Mouse (Mus musculus) urinary bladder, postnatal 36 days (tissue): ENCODE data around the gene Gm43191.
A peak's percentile ranks its signal among the peaks of the same experiment; 100 is the strongest.
"Not testable (repeated sequence)": the region's sequence is repeated elsewhere in the genome, so short reads cannot be mapped to it uniquely, and the experiment has no call there.

ENCODE experiments used
- DNase-seq, 2 experiments: peaks; one replicate each; pipeline ENCODE4 v3.0.0; 2022; ENCODE audit warnings: low spot score in 2 of 2, mixed read lengths in 1 of 2

The Gm43191 gene

GRCm38 (mm10) chr3:116661870-116662414, 19.1 kb downstream of the Gm43191 start:
- peak in 1 of 2 experiments; percentile 26 for DNase-seq

GRCm38 (mm10) chr3:116661288-116661869, 19.7 kb downstream of the Gm43191 start:
- DNase-seq, result peak in 1 of 2 experiments; percentile 18

- no peak for DNase-seq
Observed at GRCm38 (mm10) chr3:116659856-116660430, 21.1 kb downstream of the Gm43191 start.

- no peak for DNase-seq
Observed at GRCm38 (mm10) chr3:116658928-116659565, 22.0 kb downstream of the Gm43191 start.

- DNase-seq, result no peak
Observed at GRCm38 (mm10) chr3:116656184-116656965, 24.7 kb downstream of the Gm43191 start.

- not testable (repeated sequence) for DNase-seq
Observed at GRCm38 (mm10) chr3:116654051-116654450, 27.0 kb downstream of the Gm43191 start.

- DNase-seq, result no peak
Observed at GRCm38 (mm10) chr3:116653278-116653945, 27.6 kb downstream of the Gm43191 start.

GRCm38 (mm10) chr3:116652033-116652446, 29.0 kb downstream of the Gm43191 start:
- no peak for DNase-seq

GRCm38 (mm10) chr3:116650698-116651097, 30.4 kb downstream of the Gm43191 start:
- DNase-seq, result no peak

GRCm38 (mm10) chr3:116648805-116649204, 32.3 kb downstream of the Gm43191 start:
- no peak for DNase-seq

GRCm38 (mm10) chr3:116646387-116646786, 34.7 kb downstream of the Gm43191 start:
- DNase-seq, result no peak

- DNase-seq, result no peak
Observed at GRCm38 (mm10) chr3:116642373-116642772, 38.7 kb downstream of the Gm43191 start.

GRCm38 (mm10) chr3:116641811-116642371, 39.2 kb downstream of the Gm43191 start:
- no peak for DNase-seq

GRCm38 (mm10) chr3:116640024-116640423, 41.0 kb downstream of the Gm43191 start:
- DNase-seq, result no peak

- no peak for DNase-seq
Observed at GRCm38 (mm10) chr3:116638572-116638971, 42.5 kb downstream of the Gm43191 start.

GRCm38 (mm10) chr3:116637693-116638476, 43.2 kb downstream of the Gm43191 start:
- no peak for DNase-seq

GRCm38 (mm10) chr3:116635799-116636198, 45.3 kb downstream of the Gm43191 start:
- no peak for DNase-seq

GRCm38 (mm10) chr3:116634853-116635252, 46.2 kb downstream of the Gm43191 start:
- DNase-seq, result no peak

GRCm38 (mm10) chr3:116634091-116634490, 47.0 kb downstream of the Gm43191 start:
- DNase-seq, result no peak

GRCm38 (mm10) chr3:116632971-116633370, 48.1 kb downstream of the Gm43191 start:
- DNase-seq, result no peak
